26 mouse cellular contexts compared by ENCODE assay signal in genomic region chr8:11374326-11375076, GRCm38 (mm10).
DNase-seq lines count a peak whose midpoint lies in the region; ATAC-seq lines count a peak whose summit lies in the region.
"Had no signal": no experiment of that assay in that cellular context is flagged by ENCODE, and none has a peak within 500 bp of the region (broad histone marks: within the 10 kb centered on the region; RNA-seq: fewer than 3 reads in every experiment).

No protein-coding gene starts in this region.

- no peaks in the 10 kb centered on the region for H3K27me3 ChIP-seq in heart, embryonic 14.5 days (ENCODE audit: control insufficient read depth, insufficient read depth, low read length)
- no peaks in the 10 kb centered on the region for H3K27me3 ChIP-seq in heart, embryonic 15.5 days
- no peaks in the 10 kb centered on the region for H3K27me3 ChIP-seq in stomach, embryonic 14.5 days (ENCODE audit: control insufficient read depth, insufficient read depth, low read length)
- H3K27me3 ChIP-seq: limb, embryonic 12.5 days; liver, embryonic 12.5 days; neural tube, embryonic 12.5 days had no signal

- H3K4me3 ChIP-seq in heart, embryonic 14.5 days (ENCODE audit: control insufficient read depth in 1 of 2, insufficient read depth in 1 of 2, low read depth in 1 of 2, low read length in 2 of 2): no peak overlapping the region
- no peak overlapping the region for H3K4me3 ChIP-seq in heart, embryonic 15.5 days
- no peak overlapping the region for H3K4me3 ChIP-seq in stomach, embryonic 14.5 days (ENCODE audit: low read depth, low read length)
- H3K4me3 ChIP-seq: embryonic facial prominence, embryonic 10.5 days; layer of hippocampus, adult 2 months; limb, embryonic 12.5 days; liver, embryonic 12.5 days; megakaryocyte, embryonic 14.5 days; neural tube, embryonic 12.5 days had no signal

- 55% methylated on average over 15 of the region's 15 CpGs for WGBS in heart, embryonic 14.5 days
- 60% methylated on average over 15 of the region's 15 CpGs for WGBS in heart, embryonic 15.5 days
- 77% methylated on average over 15 of the region's 15 CpGs for WGBS in stomach, embryonic 14.5 days

- no peak for ATAC-seq in heart, embryonic 14.5 days (ENCODE audit: insufficient number of reproducible peaks, insufficient read depth, low FRiP score, low read depth)
- ATAC-seq in heart, embryonic 15.5 days (replicated peaks; ENCODE audit: insufficient number of reproducible peaks, insufficient read depth, low FRiP score, low read depth): no peak
- ATAC-seq in stomach, embryonic 14.5 days (ENCODE audit: insufficient number of reproducible peaks, insufficient read depth, low FRiP score, low read depth): no peak
- ATAC-seq: forebrain, postnatal 0 days; liver, embryonic 12.5 days had no signal

- H3K9ac ChIP-seq in heart, embryonic 14.5 days (ENCODE audit: low read length): no peak overlapping the region
- H3K9ac ChIP-seq in heart, embryonic 15.5 days: no peak overlapping the region
- no peak overlapping the region for H3K9ac ChIP-seq in stomach, embryonic 14.5 days (replicated peaks; ENCODE audit: low read depth, low read length)
- H3K9ac ChIP-seq: forebrain, postnatal 0 days; limb, embryonic 12.5 days; liver, embryonic 12.5 days; neural tube, embryonic 12.5 days had no signal

- H3K4me1 ChIP-seq in heart, embryonic 14.5 days (ENCODE audit: control insufficient read depth in 2 of 2, insufficient read depth in 2 of 2, low read length in 2 of 2): peaks cover 34 to 42% of the 10 kb centered on the region in 2 experiments
- peaks cover 55% of the 10 kb centered on the region for H3K4me1 ChIP-seq in heart, embryonic 15.5 days (replicated peaks)
- H3K4me1 ChIP-seq in stomach, embryonic 14.5 days (ENCODE audit: control insufficient read depth, insufficient read depth, low read length): peaks cover 27% of the 10 kb centered on the region
- H3K4me1 ChIP-seq: liver, embryonic 12.5 days; megakaryocyte, embryonic 14.5 days had no signal

- DNase-seq in heart, adult 11 months: peak; percentile 90
- DNase-seq in heart, adult 9 months (ENCODE audit: low spot score in 2 of 2): no peak
- no peak for DNase-seq in heart, adult 18-20 months
- DNase-seq in cerebellum, adult 11 months: no peak
- no peak for DNase-seq in frontal cortex, adult 2 months (ENCODE audit: extremely low spot score in 1 of 2, low spot score in 1 of 2)
- DNase-seq: adrenal gland, postnatal 25 days; cerebellum, adult 9-11 months; forebrain, postnatal 0 days; gastrocnemius, postnatal 36 days; kidney, adult 9 months; kidney, postnatal 25 days; lung, adult 18-20 months; lung, postnatal 14 days; midbrain, embryonic 14.5 days; retina, postnatal 1 day; thymus, adult 2 months; thymus, postnatal 4 days had no signal

- H3K36me3 ChIP-seq in heart, embryonic 14.5 days (ENCODE audit: control insufficient read depth, insufficient read depth, low read length): peaks cover 2% of the 10 kb centered on the region; the same call in 1 of the 2 replicates
- H3K36me3 ChIP-seq in heart, embryonic 15.5 days: no peaks in the 10 kb centered on the region
- no peaks in the 10 kb centered on the region for H3K36me3 ChIP-seq in stomach, embryonic 14.5 days (ENCODE audit: control insufficient read depth, insufficient read depth, low read length)
- H3K36me3 ChIP-seq: limb, embryonic 12.5 days; liver, embryonic 12.5 days; neural tube, embryonic 12.5 days had no signal

- H3K4me2 ChIP-seq in heart, embryonic 14.5 days (ENCODE audit: low read length): peak overlapping the region; percentile 38
- no peak overlapping the region for H3K4me2 ChIP-seq in heart, embryonic 15.5 days
- no peak overlapping the region for H3K4me2 ChIP-seq in stomach, embryonic 14.5 days (replicated peaks; ENCODE audit: low read depth, low read length)
- H3K4me2 ChIP-seq: limb, embryonic 12.5 days; liver, embryonic 12.5 days; neural tube, embryonic 12.5 days had no signal

- H3K27ac ChIP-seq in heart, embryonic 14.5 days (replicated peaks in 1 of 2; ENCODE audit: control insufficient read depth in 1 of 2, insufficient read depth in 1 of 2, low read depth in 2 of 2, low read length in 2 of 2): peak overlapping the region; percentile 70 to 82
- peak overlapping the region; percentile 75 for H3K27ac ChIP-seq in heart, embryonic 15.5 days
- peak overlapping the region; percentile 27; the same call in 1 of the 2 replicates for H3K27ac ChIP-seq in stomach, embryonic 14.5 days (ENCODE audit: low read length)
- H3K27ac ChIP-seq: embryonic facial prominence, embryonic 10.5 days; layer of hippocampus, adult 2 months; limb, embryonic 12.5 days; liver, embryonic 12.5 days; neural tube, embryonic 12.5 days had no signal

- no peaks in the 10 kb centered on the region for H3K9me3 ChIP-seq in heart, embryonic 14.5 days (ENCODE audit: control insufficient read depth, low read length)
- H3K9me3 ChIP-seq in heart, embryonic 15.5 days (replicated peaks): no peaks in the 10 kb centered on the region
- H3K9me3 ChIP-seq in stomach, embryonic 14.5 days (ENCODE audit: control insufficient read depth, low read depth, low read length): no peaks in the 10 kb centered on the region
- H3K9me3 ChIP-seq: embryonic facial prominence, embryonic 10.5 days; limb, embryonic 12.5 days; liver, embryonic 12.5 days; megakaryocyte, embryonic 14.5 days; neural tube, embryonic 12.5 days had no signal
